Comparison of ENCODE assay signal across 22 mouse cellular contexts in the genomic region with DNA sequence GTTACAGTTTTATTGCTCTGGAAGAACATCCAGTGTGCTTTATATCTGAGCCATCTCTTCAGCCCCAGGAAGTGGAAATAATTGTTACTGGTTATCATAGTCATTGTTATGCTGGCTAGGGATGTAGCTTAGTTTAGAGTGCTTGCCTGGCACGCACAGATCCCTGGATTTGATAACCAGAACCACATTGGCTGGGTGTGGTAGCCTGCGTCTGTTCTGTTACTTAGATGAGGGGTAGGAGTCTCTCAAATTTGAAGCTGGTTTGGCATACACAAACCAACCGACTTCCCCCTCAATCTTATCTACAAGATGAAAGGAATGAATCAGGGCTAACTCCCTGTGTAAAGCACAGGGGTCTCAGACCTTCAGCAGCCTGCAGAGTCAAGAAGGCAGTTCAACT. TPM values are rescaled to one million over a fixed set of nuclear protein-coding genes. Genes with fewer than 3 reads are reported as not detected.
DNase-seq lines count a peak whose midpoint lies in the region; ATAC-seq and TF ChIP-seq lines count a peak whose summit lies in the region.
"Had no signal": no experiment of that assay in that cellular context is flagged by ENCODE, and none has a peak within 500 bp of the region (broad histone marks: within the 10 kb centered on the region; RNA-seq: fewer than 3 reads in every experiment).

No protein-coding gene starts in this region.

- TF ChIP-seq CTCF in kidney, postnatal 0 days (IDR thresholded peaks at IDR 0.05; ENCODE audit: low read depth), result no peak
- no peak for TF ChIP-seq CTCF in G1E (IDR thresholded peaks at IDR 0.05; ENCODE audit: low read depth, low read length)

- peaks cover 11% of the 10 kb centered on the region for H3K4me1 ChIP-seq in kidney, postnatal 0 days (replicated peaks; ENCODE audit: insufficient read depth, low read length)
- peaks cover 64% of the 10 kb centered on the region for H3K4me1 ChIP-seq in G1E (ENCODE audit: insufficient read depth, low read depth, low read length)
- H3K4me1 ChIP-seq in liver, embryonic 11.5 days (replicated peaks; ENCODE audit: control insufficient read depth, insufficient read depth, low read length), result peaks cover 32% of the 10 kb centered on the region

- H3K27ac ChIP-seq in kidney, postnatal 0 days, result peak overlapping the region; percentile 19; the same call in 1 of the 2 replicates
- no peak overlapping the region; the same call in 1 of the 2 replicates for H3K27ac ChIP-seq in liver, embryonic 11.5 days (ENCODE audit: low read depth, low read length)
- H3K27ac ChIP-seq: heart, embryonic 15.5 days; hindbrain, postnatal 0 days; limb, embryonic 12.5 days; midbrain, embryonic 15.5 days; neural tube, embryonic 13.5 days had no signal

- WGBS in kidney, postnatal 0 days, result 28% methylated on average over 3 of the region's 3 CpGs
- WGBS in liver, embryonic 11.5 days, result 14% methylated on average over 3 of the region's 3 CpGs

- H3K27me3 ChIP-seq in kidney, postnatal 0 days (ENCODE audit: insufficient read depth, low read length), result no peaks in the 10 kb centered on the region
- H3K27me3 ChIP-seq in G1E (ENCODE audit: insufficient read depth, low read length), result no peaks in the 10 kb centered on the region
- H3K27me3 ChIP-seq in liver, embryonic 11.5 days (replicated peaks; ENCODE audit: control insufficient read depth, insufficient read depth, low read length), result no peaks in the 10 kb centered on the region
- H3K27me3 ChIP-seq: CH12.LX; heart, embryonic 15.5 days; limb, embryonic 12.5 days; midbrain, embryonic 15.5 days; neural tube, embryonic 13.5 days had no signal

- no peak overlapping the region for H3K9ac ChIP-seq in kidney, postnatal 0 days (ENCODE audit: low read depth, low read length)
- no peak overlapping the region for H3K9ac ChIP-seq in liver, embryonic 11.5 days (ENCODE audit: low read depth, low read length)
- H3K9ac ChIP-seq: heart, embryonic 15.5 days; limb, embryonic 12.5 days; lung, embryonic 14.5 days; midbrain, embryonic 15.5 days; neural tube, embryonic 13.5 days had no signal

- ATAC-seq in kidney, postnatal 0 days (replicated peaks; ENCODE audit: low FRiP score, low read depth), result no peak
- peak; percentile 54 for ATAC-seq in G1E (ENCODE audit: extremely low read depth, insufficient number of reproducible peaks, low FRiP score, poor library complexity, severe bottlenecking)
- ATAC-seq in liver, embryonic 11.5 days (replicated peaks; ENCODE audit: low FRiP score), result no peak
- peak; percentile 61 for ATAC-seq in megakaryocyte progenitor cell, adult 5-6 weeks (replicated peaks; ENCODE audit: poor library complexity)
- ATAC-seq: hindbrain, postnatal 0 days; midbrain, embryonic 15.5 days had no signal

- no peak overlapping the region for H3K4me3 ChIP-seq in kidney, postnatal 0 days (replicated peaks; ENCODE audit: low read depth, low read length)
- H3K4me3 ChIP-seq in G1E (ENCODE audit: low read depth, low read length), result no peak overlapping the region; the same call in 1 of the 2 replicates
- no peak overlapping the region for H3K4me3 ChIP-seq in liver, embryonic 11.5 days (ENCODE audit: low read depth, low read length)
- H3K4me3 ChIP-seq: heart, embryonic 15.5 days; limb, embryonic 12.5 days; midbrain, embryonic 15.5 days; neural tube, embryonic 13.5 days had no signal

- no peak for DNase-seq in kidney, postnatal 0 days (ENCODE audit: low spot score)
- DNase-seq in kidney, postnatal 36 days, result no peak
- DNase-seq in G1E (ENCODE audit: low spot score), result peak; percentile 47
- no peak for DNase-seq in liver, embryonic 11.5 days (ENCODE audit: low spot score)
- no peak for DNase-seq in urinary bladder, postnatal 36 days (ENCODE audit: low spot score in 2 of 2)
- DNase-seq in thymus, postnatal 0 days (ENCODE audit: low spot score), result no peak
- DNase-seq in heart, adult 18-20 months, result no peak
- DNase-seq: adrenal gland, postnatal 14 days; cerebellum, adult 9-10 months; kidney, adult 18-20 months; lung, embryonic 14.5 days; thymus, postnatal 14 days had no signal

- no peaks in the 10 kb centered on the region for H3K36me3 ChIP-seq in kidney, postnatal 0 days (ENCODE audit: insufficient read depth, low read length)
- peaks cover 16% of the 10 kb centered on the region for H3K36me3 ChIP-seq in G1E (replicated peaks)
- H3K36me3 ChIP-seq in liver, embryonic 11.5 days (ENCODE audit: control insufficient read depth, insufficient read depth, low read length), result peaks cover 3% of the 10 kb centered on the region; the same call in 1 of the 2 replicates
- H3K36me3 ChIP-seq: midbrain, embryonic 15.5 days had no signal

- no peak overlapping the region for H3K4me2 ChIP-seq in kidney, postnatal 0 days (ENCODE audit: low read length)
- peak overlapping the region; percentile 16; the same call in 1 of the 2 replicates for H3K4me2 ChIP-seq in liver, embryonic 11.5 days
- H3K4me2 ChIP-seq: heart, embryonic 15.5 days; limb, embryonic 12.5 days; lung, embryonic 14.5 days; midbrain, embryonic 15.5 days; neural tube, embryonic 13.5 days had no signal

- H3K9me3 ChIP-seq in kidney, postnatal 0 days (replicated peaks; ENCODE audit: low read length), result no peaks in the 10 kb centered on the region
- H3K9me3 ChIP-seq in G1E (replicated peaks), result no peaks in the 10 kb centered on the region
- no peaks in the 10 kb centered on the region for H3K9me3 ChIP-seq in liver, embryonic 11.5 days (ENCODE audit: control insufficient read depth, low read length)
- H3K9me3 ChIP-seq: heart, embryonic 15.5 days; limb, embryonic 12.5 days; midbrain, embryonic 15.5 days; neural tube, embryonic 13.5 days had no signal

RNA-seq across cellular contexts. Expression of gene Kctd13, which starts 2.4 kb away (rescaled TPM):
- polyA plus RNA-seq in kidney, postnatal 0 days (2015; fragmentation: Nextera tagmentation; extraction: Ambion mirVana), result 15.7 and 17.3 TPM in 2 replicates
- 22.4 and 25.3 TPM in 2 replicates for total RNA-seq in G1E (2014; fragmentation: Nextera tagmentation)
- total RNA-seq in G1E (2017), result 6.2 and 8.6 TPM in 2 replicates
- polyA plus RNA-seq in G1E (2012), result 23.4 and 30.7 TPM in 2 replicates
- polyA plus RNA-seq in liver, embryonic 11.5 days (2014; fragmentation: Nextera tagmentation; extraction: Ambion mirVana), result 15.7 and 16.5 TPM in 2 replicates
- total RNA-seq in megakaryocyte progenitor cell, adult 5-6 weeks (2015), result 6.6 and 11.5 TPM in 2 replicates
- 8.9 and 13.2 TPM in 2 replicates for total RNA-seq in megakaryocyte progenitor cell, adult 5-6 weeks (2017)
- 15.8 and 18.0 TPM in 2 replicates for polyA plus RNA-seq in thymus, postnatal 0 days (2015; fragmentation: Nextera tagmentation; extraction: Ambion mirVana)
- total RNA-seq in heart, adult 18-20 months (2021), result 1 to 10 TPM; 7.4 to 7.5 TPM

RNA-seq across cellular contexts. Expression of gene Tmem219, which starts 3.6 kb away (rescaled TPM):
- 48.6 and 51.9 TPM in 2 replicates for polyA plus RNA-seq in kidney, postnatal 0 days (2015; fragmentation: Nextera tagmentation; extraction: Ambion mirVana)
- total RNA-seq in G1E (2014; fragmentation: Nextera tagmentation) (33.6 and 38.7 TPM in 2 replicates), G1E (2017) (32.9 and 42.2 TPM in 2 replicates)
- polyA plus RNA-seq in G1E (2012), result 66.6 and 86.4 TPM in 2 replicates
- 23.2 and 23.9 TPM in 2 replicates for polyA plus RNA-seq in liver, embryonic 11.5 days (2014; fragmentation: Nextera tagmentation; extraction: Ambion mirVana)
- total RNA-seq in megakaryocyte progenitor cell, adult 5-6 weeks (2015), result 19.1 and 28.8 TPM in 2 replicates
- total RNA-seq in megakaryocyte progenitor cell, adult 5-6 weeks (2017), result 19.8 and 36.4 TPM in 2 replicates
- polyA plus RNA-seq in thymus, postnatal 0 days (2015; fragmentation: Nextera tagmentation; extraction: Ambion mirVana), result 37.4 and 38.9 TPM in 2 replicates
- total RNA-seq in heart, adult 18-20 months (2021), result 10 to 100 TPM; 10.4 to 10.6 TPM

RNA-seq across cellular contexts. Expression of gene Asphd1, which starts 23.1 kb away (rescaled TPM):
- 0.13 TPM in 1 of 2 replicates, not detected in the other for polyA plus RNA-seq in kidney, postnatal 0 days (2015; fragmentation: Nextera tagmentation; extraction: Ambion mirVana)
- total RNA-seq in G1E (2014; fragmentation: Nextera tagmentation) (not detected in 2 replicates), G1E (2017) (not detected in 2 replicates)
- polyA plus RNA-seq in G1E (2012), result not detected in 2 replicates
- not detected in 2 replicates for polyA plus RNA-seq in liver, embryonic 11.5 days (2014; fragmentation: Nextera tagmentation; extraction: Ambion mirVana)
- not detected in 2 replicates for total RNA-seq in megakaryocyte progenitor cell, adult 5-6 weeks (2015)
- not detected in 2 replicates for total RNA-seq in megakaryocyte progenitor cell, adult 5-6 weeks (2017)
- not detected in 2 replicates for polyA plus RNA-seq in thymus, postnatal 0 days (2015; fragmentation: Nextera tagmentation; extraction: Ambion mirVana)
- not detected for total RNA-seq in heart, adult 18-20 months (2021)
- total RNA-seq: gastrocnemius, adult 18-20 months; hematopoietic stem cell, adult 5-6 weeks had no signal
- polyA plus RNA-seq: spleen, adult 2 months had no signal

RNA-seq across cellular contexts. Expression of gene Sez6l2, which starts 24.1 kb away (rescaled TPM):
- polyA plus RNA-seq in kidney, postnatal 0 days (2015; fragmentation: Nextera tagmentation; extraction: Ambion mirVana), result 1.2 and 1.7 TPM in 2 replicates
- 4.2 and 8.0 TPM in 2 replicates for total RNA-seq in G1E (2014; fragmentation: Nextera tagmentation)
- total RNA-seq in G1E (2017), result 0.22 and 0.46 TPM in 2 replicates
- polyA plus RNA-seq in G1E (2012), result 0.32 and 0.34 TPM in 2 replicates
- 0.27 TPM in 2 replicates for polyA plus RNA-seq in liver, embryonic 11.5 days (2014; fragmentation: Nextera tagmentation; extraction: Ambion mirVana)
- total RNA-seq in megakaryocyte progenitor cell, adult 5-6 weeks (2015), result 0.46 and 1.6 TPM in 2 replicates
- total RNA-seq in megakaryocyte progenitor cell, adult 5-6 weeks (2017), result 0.34 and 0.37 TPM in 2 replicates
- polyA plus RNA-seq in thymus, postnatal 0 days (2015; fragmentation: Nextera tagmentation; extraction: Ambion mirVana), result 0.50 and 0.78 TPM in 2 replicates
- total RNA-seq in heart, adult 18-20 months (2021), result 1 to 10 TPM; 5.5 to 6.2 TPM

RNA-seq across cellular contexts. Expression of gene Taok2, which starts 41.8 kb away (rescaled TPM):
- polyA plus RNA-seq in kidney, postnatal 0 days (2015; fragmentation: Nextera tagmentation; extraction: Ambion mirVana), result 26.2 and 30.0 TPM in 2 replicates
- total RNA-seq in G1E (2014; fragmentation: Nextera tagmentation), result 42.9 and 53.6 TPM in 2 replicates
- 36.2 and 38.3 TPM in 2 replicates for total RNA-seq in G1E (2017)
- polyA plus RNA-seq in G1E (2012), result 181 and 222 TPM in 2 replicates
- polyA plus RNA-seq in liver, embryonic 11.5 days (2014; fragmentation: Nextera tagmentation; extraction: Ambion mirVana), result 23.0 and 24.0 TPM in 2 replicates
- total RNA-seq in megakaryocyte progenitor cell, adult 5-6 weeks (2015), result 16.5 and 19.4 TPM in 2 replicates
- 30.2 and 32.6 TPM in 2 replicates for total RNA-seq in megakaryocyte progenitor cell, adult 5-6 weeks (2017)
- polyA plus RNA-seq in thymus, postnatal 0 days (2015; fragmentation: Nextera tagmentation; extraction: Ambion mirVana), result 21.2 and 26.6 TPM in 2 replicates
- 10 to 100 TPM; 35.6 to 38.4 TPM for total RNA-seq in heart, adult 18-20 months (2021)

Comparison
In these comparisons a context has a peak if more than half of its experiments do, and no peak if none do; other contexts are left out.
1. ATAC-seq: peak in G1E (single experiment) and megakaryocyte progenitor cell, adult 5-6 weeks (single experiment); none in kidney, postnatal 0 days (single experiment) and liver, embryonic 11.5 days (single experiment).